Mouse (Mus musculus): ENCODE measurements around the gene Zfp281. TPM values are rescaled to one million over a fixed set of nuclear protein-coding genes. Genes with fewer than 3 reads are reported as not detected.

The Zfp281 gene
- polyA plus RNA-seq, 1 experiment from 2014 or later = 34.7 TPM

GRCm38 (mm10) chr1:136678836-136679235, 54.1 kb downstream of the Zfp281 start:
- WGBS = 64% methylated on average over 4 of the region's 4 CpGs
- H3K27ac ChIP-seq (replicated peaks; ENCODE audit: low read depth, low read length) = no peak overlapping the region

More at GRCm38 (mm10) chr1:136678836-136679235, 54.1 kb downstream of the Zfp281 start:
- no peaks in the 10 kb centered on the region for H3K9me3 ChIP-seq (ENCODE audit: control insufficient read depth, low read length)
- ATAC-seq (ENCODE audit: low FRiP score, low TSS enrichment) = no peak
- H3K36me3 ChIP-seq (ENCODE audit: control insufficient read depth, insufficient read depth, low read length) = no peaks in the 10 kb centered on the region
- H3K27me3 ChIP-seq (ENCODE audit: control insufficient read depth, insufficient read depth, low read length) = no peaks in the 10 kb centered on the region
- H3K4me1 ChIP-seq (ENCODE audit: control insufficient read depth, insufficient read depth, low read length) = no peaks in the 10 kb centered on the region; the same call in 1 of the 2 replicates
- H3K4me2 ChIP-seq (ENCODE audit: low read length) = no peak overlapping the region
- no peak for DNase-seq
- H3K9ac ChIP-seq (replicated peaks; ENCODE audit: low read length) = no peak overlapping the region
- H3K4me3 ChIP-seq (replicated peaks; ENCODE audit: low read depth, low read length) = no peak overlapping the region

Other genes starting within 250 kb of the Zfp281 start
- gene Ddx59, start 209.6 kb upstream of the Zfp281 start, polyA plus RNA-seq (2014; fragmentation: Nextera tagmentation; extraction: Ambion mirVana) = 13.0 and 18.5 TPM in 2 replicates
- gene Kif14, start 158.6 kb upstream of the Zfp281 start, polyA plus RNA-seq (2014; fragmentation: Nextera tagmentation; extraction: Ambion mirVana) = 0.84 and 2.0 TPM in 2 replicates

Data from midbrain, embryonic 14.5 days (tissue).